Mouse (Mus musculus) stomach, embryonic 14.5 days (tissue): ENCODE measurements around the gene Hcn2. TPM values are rescaled to one million over a fixed set of nuclear protein-coding genes. Genes with fewer than 3 reads are reported as not detected.
A peak's percentile ranks its signal among the peaks of the same experiment; 100 is the strongest.

Source experiments
- ATAC-seq: fragments of 200-750 bp; cut with Nextera tagmentation; 2 replicates; pipeline ENCODE4 v1.8.0; 2017; ENCODE audit warnings: low read depth, moderate TSS enrichment; ENCODE audit not compliant: insufficient number of reproducible peaks, insufficient read depth, low FRiP score
- H3K27ac ChIP-seq: fragments of 300-500 bp; sonication (generic); 2 replicates; pipeline ENCODE4 v1.5.1; 2014; ENCODE audit warnings: mild to moderate bottlenecking, low read length, moderate library complexity, mixed read lengths
- H3K27me3 ChIP-seq: fragments of 300-500 bp; sonication (generic); 2 replicates; pipeline ENCODE4 v1.6.1; 2014; ENCODE audit warnings: low read length, control low read depth, mixed read lengths; ENCODE audit not compliant: control insufficient read depth, insufficient read depth
- H3K36me3 ChIP-seq: fragments of 300-500 bp; sonication (generic); 2 replicates; pipeline ENCODE4 v1.6.1; 2014; ENCODE audit warnings: mild to moderate bottlenecking, control low read depth, low read length, moderate library complexity, mixed read lengths; ENCODE audit not compliant: control insufficient read depth, insufficient read depth
- H3K4me1 ChIP-seq: fragments of 300-500 bp; sonication (generic); 2 replicates; pipeline ENCODE4 v1.6.1; 2014; ENCODE audit warnings: low read length, control low read depth, mixed read lengths; ENCODE audit not compliant: control insufficient read depth, insufficient read depth
- H3K4me2 ChIP-seq: fragments of 300-500 bp; sonication (generic); replicated peaks from 2 replicates; pipeline ENCODE4 v1.6.1; 2014; ENCODE audit warnings: low read depth, low read length, control low read depth
- H3K4me3 ChIP-seq: fragments of 300-500 bp; sonication (generic); 2 replicates; pipeline ENCODE4 v1.5.1; 2014; ENCODE audit warnings: low read depth, low read length, control low read depth
- H3K9ac ChIP-seq: fragments of 300-500 bp; sonication (generic); replicated peaks from 2 replicates; pipeline ENCODE4 v1.6.1; 2014; ENCODE audit warnings: low read depth, mild to moderate bottlenecking, control low read depth, low read length, moderate library complexity, mixed read lengths
- H3K9me3 ChIP-seq: fragments of 300-500 bp; sonication (generic); 2 replicates; pipeline ENCODE4 v1.6.1; 2016; ENCODE audit warnings: low read depth, low read length, control low read depth; ENCODE audit not compliant: control insufficient read depth
- WGBS: fragments of 180-500 bp; shearing (Covaris S2); extraction: QIAGEN DNeasy Blood & Tissue Kit; methylation state at CpG from one replicate; pipeline ENCODE4 v1.1.7; 2014; 5-methylcytosine and 5-hydroxymethylcytosine counted together
- polyA plus RNA-seq: library from polyadenylated mRNA; unstranded; fragments of >200 nt; fragmentation: Nextera tagmentation; extraction: Ambion mirVana; gene quantifications from 2 replicates; pipeline ENCODE4 v1.2.1, GENCODE M21; 2014

Gene Hcn2
- polyA plus RNA-seq, 1 experiment from 2014 or later, result 0.10 TPM

DNA sequence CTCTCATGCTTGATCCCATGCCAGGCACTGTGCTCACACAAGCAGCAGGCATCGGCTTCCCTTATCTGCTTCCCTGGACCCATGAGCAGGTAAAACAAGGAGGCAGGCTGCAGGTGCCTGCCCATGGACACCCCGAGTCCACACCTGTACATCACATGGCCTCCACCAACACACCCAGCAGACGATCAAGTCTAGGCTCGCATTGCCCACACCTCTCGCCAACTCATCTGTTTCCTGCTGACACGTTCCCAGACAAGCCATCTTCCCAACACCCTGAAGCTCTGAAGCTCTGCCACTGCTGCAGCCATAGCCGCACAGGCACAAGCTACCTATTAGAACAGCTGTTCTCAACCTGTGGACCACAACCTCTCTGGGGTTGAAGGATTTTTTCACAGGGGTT is 47.8 kb downstream of the Hcn2 start:
- H3K27ac ChIP-seq, result no peak overlapping the region
- peaks cover 31% of the 10 kb centered on the region for H3K36me3 ChIP-seq
- 0 out of 2 replicates have a peak overlapping the region, but pooled peaks have one; percentile 6 for H3K9ac ChIP-seq
- no peak for ATAC-seq
- peaks cover 26% of the 10 kb centered on the region for H3K4me1 ChIP-seq
- H3K9me3 ChIP-seq, result no peaks in the 10 kb centered on the region
- no peak overlapping the region for H3K4me2 ChIP-seq
- no peaks in the 10 kb centered on the region for H3K27me3 ChIP-seq
- H3K4me3 ChIP-seq, result no peak overlapping the region
- WGBS, result 74% methylated on average over 7 of the region's 7 CpGs

GRCm38 (mm10) chr10:79765228-79765745 is 48.9 kb downstream of the Hcn2 start:
- Histone ChIP-seq H3K9ac (peak overlapping the region; percentile 93; the same call in 1 of the 2 replicates), H3K27me3 (no peaks in the 10 kb centered on the region), H3K4me3 (peak overlapping the region; percentile 92), H3K4me1 (peaks cover 26% of the 10 kb centered on the region), H3K4me2 (peak overlapping the region; percentile 92), H3K27ac (no peak overlapping the region; the same call in 1 of the 2 replicates), H3K36me3 (peaks cover 22% of the 10 kb centered on the region), H3K9me3 (no peaks in the 10 kb centered on the region)
- no peak for ATAC-seq
- 52% methylated on average over 2 of the region's 2 CpGs for WGBS

GRCm38 (mm10) chr10:79766001-79766507 is 49.6 kb downstream of the Hcn2 start:
- H3K9ac ChIP-seq, result peak overlapping the region; percentile 93
- 6% methylated on average over 16 of the region's 16 CpGs for WGBS
- no peaks in the 10 kb centered on the region for H3K9me3 ChIP-seq
- peaks cover 26% of the 10 kb centered on the region for H3K4me1 ChIP-seq
- no peak for ATAC-seq
- H3K36me3 ChIP-seq, result peaks cover 14% of the 10 kb centered on the region
- H3K27me3 ChIP-seq, result no peaks in the 10 kb centered on the region
- peak overlapping the region; percentile 92 for H3K4me2 ChIP-seq
- H3K4me3 ChIP-seq, result peak overlapping the region; percentile 92
- H3K27ac ChIP-seq, result peak overlapping the region; percentile 87

DNA sequence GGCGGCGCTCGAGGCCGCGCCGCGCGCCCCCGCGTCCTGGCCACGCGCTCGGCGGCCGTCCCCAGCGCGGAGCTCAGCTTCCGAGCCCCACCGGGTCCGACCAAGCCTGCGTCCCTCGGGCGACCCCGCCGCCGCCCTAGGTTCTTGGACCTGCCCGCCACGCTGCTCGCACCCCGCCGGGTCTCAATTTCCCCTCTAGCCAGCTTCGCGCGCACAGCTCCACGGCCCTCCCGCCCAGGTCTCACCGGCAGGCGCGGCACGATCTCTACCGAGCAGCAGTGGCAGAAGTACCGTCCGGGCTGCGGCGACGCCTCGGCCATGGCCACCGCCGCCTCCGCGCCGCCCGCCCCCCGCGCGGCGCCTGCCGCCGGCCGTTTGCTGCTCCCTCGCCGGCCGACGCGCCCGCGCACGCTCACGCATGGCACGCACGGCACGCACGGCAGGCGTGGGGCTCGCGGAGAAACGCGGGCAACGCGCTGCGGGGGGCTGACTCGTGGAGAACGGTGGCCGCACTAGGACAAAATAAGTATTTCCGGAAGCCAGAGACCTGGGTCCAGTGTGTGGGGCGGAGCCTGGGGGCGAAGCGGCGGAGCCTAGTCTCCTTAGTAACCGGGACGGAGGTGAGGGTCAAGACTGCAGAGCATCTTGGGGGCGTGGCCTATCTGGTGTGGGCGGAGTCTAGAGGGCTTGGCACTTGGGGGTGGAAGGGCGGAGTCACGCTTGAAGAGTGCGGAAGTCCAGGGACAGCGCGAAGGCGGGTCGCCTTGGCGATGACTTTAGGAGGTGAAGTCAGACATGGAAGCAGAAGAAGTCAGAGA is 50.3 kb downstream of the Hcn2 start, which contains the start of gene Rnf126:
TSS of gene Rnf126 (minus strand) at position 445 of the 818 bp plus-strand sequence.
- under 1% methylated on average over 101 of the region's 101 CpGs for WGBS
- no peaks in the 10 kb centered on the region for H3K9me3 ChIP-seq
- H3K27me3 ChIP-seq, result no peaks in the 10 kb centered on the region
- peaks cover 26% of the 10 kb centered on the region for H3K4me1 ChIP-seq
- peak within 1 kb of the TSS; percentile 87 for H3K27ac ChIP-seq
- H3K9ac ChIP-seq, result peak within 1 kb of the TSS; percentile 93
- ATAC-seq, result peak; percentile 92
- H3K4me2 ChIP-seq, result peak within 1 kb of the TSS; percentile 92
- peaks cover 8% of the 10 kb centered on the region for H3K36me3 ChIP-seq
- H3K4me3 ChIP-seq, result peak within 1 kb of the TSS; percentile 92

- Histone ChIP-seq H3K4me2 (peak overlapping the region; percentile 92), H3K4me1 (peaks cover 26% of the 10 kb centered on the region), H3K27me3 (no peaks in the 10 kb centered on the region), H3K36me3 (no peaks in the 10 kb centered on the region), H3K9me3 (no peaks in the 10 kb centered on the region), H3K4me3 (peak overlapping the region; percentile 92), H3K27ac (peak overlapping the region; percentile 79), H3K9ac (no peak overlapping the region; the same call in 1 of the 2 replicates)
- ATAC-seq, result peak; percentile 77
- 9% methylated on average over 39 of the region's 40 CpGs for WGBS
Measured at GRCm38 (mm10) chr10:79767372-79768244, 51.2 kb downstream of the Hcn2 start.

GRCm38 (mm10) chr10:79768400-79768799 is 52.0 kb downstream of the Hcn2 start:
- peaks cover 26% of the 10 kb centered on the region for H3K4me1 ChIP-seq
- no peak overlapping the region for H3K4me3 ChIP-seq
- no peak overlapping the region for H3K9ac ChIP-seq
- H3K27me3 ChIP-seq, result no peaks in the 10 kb centered on the region
- H3K36me3 ChIP-seq, result no peaks in the 10 kb centered on the region
- H3K4me2 ChIP-seq, result no peak overlapping the region
- no peak for ATAC-seq
- no peak overlapping the region for H3K27ac ChIP-seq
- WGBS, result 1% methylated on average over 5 of the region's 5 CpGs
- no peaks in the 10 kb centered on the region for H3K9me3 ChIP-seq

DNA sequence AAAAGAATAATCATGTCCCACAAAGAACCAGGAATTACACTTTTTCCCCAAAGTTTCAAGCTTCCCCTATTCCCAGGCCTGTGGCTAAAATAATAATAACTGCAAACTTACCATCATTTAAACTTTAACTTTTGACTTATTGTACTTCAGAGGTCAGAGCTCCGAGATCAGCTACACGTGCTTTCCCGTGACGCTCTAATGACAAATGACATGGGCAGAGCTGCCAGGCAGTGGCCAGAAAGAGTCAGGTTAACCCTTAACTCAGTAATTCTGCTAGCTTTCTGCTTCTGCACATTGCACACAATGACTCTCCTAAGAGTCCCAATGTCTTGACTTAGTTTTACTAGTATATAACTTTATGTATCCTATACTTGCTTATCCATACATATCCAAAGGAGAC is 52.9 kb downstream of the Hcn2 start:
- no peak overlapping the region for H3K4me3 ChIP-seq
- no peak for ATAC-seq
- H3K27ac ChIP-seq, result no peak overlapping the region
- peaks cover 24% of the 10 kb centered on the region for H3K4me1 ChIP-seq
- no peak overlapping the region for H3K4me2 ChIP-seq
- no peak overlapping the region for H3K9ac ChIP-seq
- no peaks in the 10 kb centered on the region for H3K9me3 ChIP-seq
- WGBS, result 13% methylated on average over 4 of the region's 4 CpGs
- H3K36me3 ChIP-seq, result no peaks in the 10 kb centered on the region
- H3K27me3 ChIP-seq, result no peaks in the 10 kb centered on the region

GRCm38 (mm10) chr10:79772320-79772719 is 55.9 kb downstream of the Hcn2 start:
- no peak overlapping the region for H3K27ac ChIP-seq
- no peaks in the 10 kb centered on the region for H3K9me3 ChIP-seq
- no peak overlapping the region for H3K9ac ChIP-seq
- H3K4me3 ChIP-seq, result no peak overlapping the region
- ATAC-seq, result no peak
- no peaks in the 10 kb centered on the region for H3K27me3 ChIP-seq
- WGBS, result 92% methylated on average over 3 of the region's 3 CpGs
- no peaks in the 10 kb centered on the region for H3K36me3 ChIP-seq
- no peak overlapping the region for H3K4me2 ChIP-seq
- peaks cover 13% of the 10 kb centered on the region; the same call in 1 of the 2 replicates for H3K4me1 ChIP-seq
